Mouse (Mus musculus): ENCODE results near the gene Prl7d1. TPM values are rescaled to one million over a fixed set of nuclear protein-coding genes. Genes with fewer than 3 reads are reported as not detected.

Gene Prl7d1
- not detected in 2 replicates for polyA plus RNA-seq (2012; rRNA removed)

DNA sequence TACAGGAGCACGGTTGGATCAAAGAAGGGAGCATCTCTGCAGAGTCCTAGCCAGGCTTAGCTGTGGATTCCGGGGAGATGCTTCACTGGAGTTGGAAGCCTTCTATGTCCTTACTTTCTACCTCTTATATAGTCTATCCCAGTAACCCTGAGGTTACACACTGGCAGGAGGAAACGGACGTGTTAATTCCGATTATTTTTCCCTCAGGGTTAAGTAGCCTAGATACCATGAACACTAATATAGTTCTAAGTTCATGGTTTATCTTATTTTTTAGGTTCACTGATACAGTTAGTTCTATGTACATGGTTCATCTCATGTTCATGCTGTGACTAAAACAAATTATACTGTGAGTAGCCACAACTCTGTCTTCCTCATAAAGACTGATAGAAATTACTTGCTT is at the start of gene Prl7d1:
Gene Prl7d1 (minus strand): TSS at position 101 of the 400 bp plus-strand sequence.

DNA sequence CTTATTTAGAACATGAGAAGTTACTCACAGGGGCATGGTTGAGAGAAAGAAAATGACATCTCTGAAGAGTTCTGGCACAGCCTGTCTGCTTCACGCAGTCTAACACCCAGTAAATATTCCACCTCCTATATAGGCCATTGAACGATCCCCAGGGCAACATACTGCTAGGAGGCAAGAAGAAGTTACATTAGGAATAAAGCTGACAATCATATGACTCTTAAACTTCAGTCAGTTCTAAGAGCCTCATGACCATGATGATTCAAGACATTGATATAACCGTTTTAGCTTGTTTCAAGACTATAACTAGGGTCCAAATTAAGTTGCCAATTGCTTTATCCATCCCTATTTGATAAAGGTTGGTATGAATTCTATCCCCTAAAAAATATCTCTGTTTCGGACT is 48.6 kb downstream of the Prl7d1 start, which contains the start of gene Prl7a2:
Gene Prl7a2 (minus strand): TSS at position 101 of the 400 bp plus-strand sequence.

Other genes with a start within 250 kb of the Prl7d1 start
- gene Prl8a8, start 203.5 kb downstream of the Prl7d1 start, polyA plus RNA-seq (2012; rRNA removed), result not detected in 2 replicates
- gene Prl8a9, start 152.1 kb downstream of the Prl7d1 start, polyA plus RNA-seq (2012; rRNA removed), result not detected in 2 replicates
- not detected in 2 replicates for gene Prl8a1, start 134.6 kb downstream of the Prl7d1 start, polyA plus RNA-seq (2012; rRNA removed)
- gene Prl7b1, start 106.2 kb downstream of the Prl7d1 start, polyA plus RNA-seq (2012; rRNA removed), result not detected in 2 replicates
- gene Prl7a1, start 74.2 kb downstream of the Prl7d1 start, polyA plus RNA-seq (2012; rRNA removed), result not detected in 2 replicates
- gene Prl7a2, start 48.7 kb downstream of the Prl7d1 start, polyA plus RNA-seq (2012; rRNA removed), result not detected in 2 replicates
- not detected in 2 replicates for gene Prl7c1, start 64.1 kb upstream of the Prl7d1 start, polyA plus RNA-seq (2012; rRNA removed)
- not detected in 2 replicates for gene Prl2a1, start 84.9 kb upstream of the Prl7d1 start, polyA plus RNA-seq (2012; rRNA removed)
- gene Prl2c1, start 132.6 kb upstream of the Prl7d1 start, polyA plus RNA-seq (2012; rRNA removed), result not detected in 2 replicates